Mouse (Mus musculus) adrenal gland, postnatal 36 days (tissue): Measurements from ENCODE around the gene Hist1h3g. TPM values are rescaled to one million over a fixed set of nuclear protein-coding genes. Genes with fewer than 3 reads are reported as not detected.

Experiments used
- DNase-seq, 2 experiments: peaks; one replicate each; pipeline ENCODE4 v3.0.0; 2021; ENCODE audit warnings: mixed read lengths in 1 of 2
- microRNA-seq: library from miRNA; unstranded; fragments of <30 nt; microRNA quantifications from one replicate; pipeline ENCODE4 v1.2.0, GENCODE M21; 2021
- total RNA-seq, 2 experiments: library from RNA; stranded (reverse); gene quantifications; 2 replicates each; pipeline ENCODE4 v1.2.3; 2021

The Hist1h3g gene
- total RNA-seq, 2 experiments from 2014 or later, result 13.9 to 17.7 TPM

GRCm38 (mm10) chr13:23576906-23577639, 41.9 kb downstream of the Hist1h3g start:
- DNase-seq, result no peak

DNA sequence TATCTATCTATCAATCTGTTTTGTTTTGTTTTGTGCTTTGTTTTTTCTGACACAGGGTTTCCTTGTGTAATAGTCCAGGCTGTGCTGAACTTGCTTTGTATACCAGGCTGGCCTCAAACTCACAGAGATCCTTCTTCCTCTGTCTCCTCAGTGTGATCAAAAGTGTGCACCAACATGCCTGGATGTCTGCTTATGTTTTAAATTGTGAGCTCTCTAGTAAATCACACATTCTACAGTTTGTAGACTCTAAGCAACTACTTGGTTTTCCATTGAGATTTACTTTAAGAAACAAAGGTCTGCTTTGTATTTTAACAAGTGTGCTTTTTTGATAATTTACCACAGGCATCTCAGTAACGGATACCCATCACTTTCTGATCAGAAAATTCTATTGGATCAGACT, 42.6 kb downstream of the Hist1h3g start:
- no peak for DNase-seq

DNA sequence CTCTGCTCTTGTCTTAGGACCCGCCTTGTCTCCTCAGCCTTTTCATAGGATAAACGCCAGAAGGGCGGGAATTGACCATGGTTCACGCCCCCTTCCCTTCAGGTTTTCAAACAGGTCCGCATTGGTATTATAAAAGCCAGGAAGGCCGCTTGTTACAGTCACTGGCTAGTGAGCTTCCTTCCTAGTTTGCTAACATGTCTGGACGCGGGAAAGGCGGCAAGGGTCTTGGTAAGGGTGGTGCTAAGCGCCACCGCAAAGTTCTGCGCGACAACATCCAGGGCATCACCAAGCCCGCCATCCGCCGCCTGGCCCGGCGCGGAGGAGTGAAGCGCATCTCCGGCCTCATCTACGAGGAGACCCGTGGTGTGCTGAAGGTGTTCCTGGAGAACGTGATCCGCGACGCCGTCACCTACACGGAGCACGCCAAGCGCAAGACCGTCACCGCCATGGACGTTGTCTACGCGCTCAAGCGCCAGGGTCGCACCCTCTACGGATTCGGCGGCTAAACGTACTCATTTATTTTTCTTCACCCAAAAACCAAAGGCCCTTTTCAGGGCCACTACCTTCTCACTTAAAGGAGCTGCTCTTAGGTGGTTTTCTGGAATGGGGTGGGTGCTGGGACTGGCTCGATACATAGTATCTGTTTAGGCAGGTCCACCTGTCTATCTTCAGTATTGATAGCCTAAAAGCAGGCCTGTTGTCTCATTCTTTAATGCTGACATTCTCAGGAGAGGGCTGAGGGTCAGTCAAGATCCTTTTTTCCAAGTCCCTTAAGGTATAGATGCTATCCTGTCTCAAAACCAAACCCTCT, 46.4 kb downstream of the Hist1h3g start, which contains the start of gene Hist1h4d:
Gene Hist1h4d (plus strand): TSS at position 191 of the 811 bp plus-strand sequence.
- DNase-seq, result peak; percentile 92 to 94

GRCm38 (mm10) chr13:23582219-23583056, 47.2 kb downstream of the Hist1h3g start:
- DNase-seq, result no peak

GRCm38 (mm10) chr13:23583387-23584068, 48.3 kb downstream of the Hist1h3g start:
- no peak for DNase-seq

DNA sequence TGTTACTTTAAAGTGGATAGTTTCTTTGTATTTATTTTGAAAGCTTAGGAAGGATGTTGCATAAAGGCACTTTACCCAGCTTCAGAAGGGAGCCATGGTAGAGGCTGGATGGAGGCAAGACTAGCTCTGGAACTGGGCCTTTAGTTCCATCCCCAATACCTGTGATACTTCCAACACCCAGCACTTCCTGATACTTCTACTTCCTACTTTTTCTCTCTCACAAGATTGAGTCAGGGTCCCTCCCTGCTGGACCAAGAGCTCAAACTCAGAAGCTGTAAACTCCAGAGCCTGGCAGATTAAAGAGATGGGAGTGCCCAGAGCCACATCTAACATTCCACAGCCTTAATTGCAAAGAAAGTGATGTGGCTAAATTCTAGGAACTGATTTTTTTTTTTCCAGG, 49.1 kb downstream of the Hist1h3g start:
- DNase-seq, result no peak

GRCm38 (mm10) chr13:23585029-23585441, 49.8 kb downstream of the Hist1h3g start:
- DNase-seq, result peak; percentile 79 to 80

Small RNAs within 50 kb of the gene (microRNA-seq; reads per million reads assigned to microRNA genes)
- gene Gm44297 (not detected), gene Gm44359 (not detected), gene Gm44394 (not detected), gene n-TStga1 (0.75 reads per million)

Other genes starting within 250 kb of the Hist1h3g start
- gene Zfp322a, start 166.2 kb upstream of the Hist1h3g start, total RNA-seq, result 10 to 100 TPM; 19.4 to 21.2 TPM
- 1 to 10 TPM; 6.9 to 8.3 TPM for gene Abt1, start 111.6 kb upstream of the Hist1h3g start, total RNA-seq
- not detected for gene Btn1a1, start 69.5 kb upstream of the Hist1h3g start, total RNA-seq
- not detected for gene Btn2a2, start 46.6 kb upstream of the Hist1h3g start, total RNA-seq
- 100 to 1,000 TPM; 443 to 473 TPM for gene Hist1h4h, start 4.4 kb upstream of the Hist1h3g start, total RNA-seq
- 10 to 100 TPM; 49.7 to 55.2 TPM for gene Hist1h2af, start 1.5 kb upstream of the Hist1h3g start, total RNA-seq
- gene Hist1h2bh, start 8.0 kb downstream of the Hist1h3g start, total RNA-seq, result 1 to 10 TPM; 4.2 to 4.7 TPM
- 10 to 100 TPM; 23.4 to 24.4 TPM for gene Hist1h3f, start 8.6 kb downstream of the Hist1h3g start, total RNA-seq
- 100 to 1,000 TPM; 112 to 118 TPM for gene Hist1h4f, start 16.2 kb downstream of the Hist1h3g start, total RNA-seq
- gene Hist1h1d, start 17.8 kb downstream of the Hist1h3g start, total RNA-seq, result 1 to 10 TPM; 4.5 to 4.9 TPM
- gene Hist1h3e, start 26.9 kb downstream of the Hist1h3g start, total RNA-seq, result 10 to 100 TPM; 56.1 to 72.9 TPM
- gene Hist1h2ae, start 35.8 kb downstream of the Hist1h3g start, total RNA-seq, result 1 to 10 TPM; 9.2 to 9.6 TPM
- gene Hist1h2bg, start 36.0 kb downstream of the Hist1h3g start, total RNA-seq, result 100 to 1,000 TPM; 105 to 116 TPM
- 10 to 100 TPM; 34.6 to 44.5 TPM for gene Hist1h2bf, start 38.8 kb downstream of the Hist1h3g start, total RNA-seq
- gene Hist1h2ad, start 39.0 kb downstream of the Hist1h3g start, total RNA-seq, result 10 to 100 TPM in 1 of 2 experiments, 1 to 10 TPM in 1; 8.1 to 13.6 TPM
- 1 to 10 TPM; 7.4 TPM for gene Hist1h3d, start 40.3 kb downstream of the Hist1h3g start, total RNA-seq
- 100 to 1,000 TPM; 159 to 164 TPM for gene Hist1h4d, start 46.2 kb downstream of the Hist1h3g start, total RNA-seq
- gene Hist1h2be, start 85.7 kb downstream of the Hist1h3g start, total RNA-seq, result 10 to 100 TPM; 12.1 to 13.4 TPM
- 10 to 100 TPM; 49.5 to 74.0 TPM for gene Hist1h1e, start 87.1 kb downstream of the Hist1h3g start, total RNA-seq
- gene Hist1h2ac, start 148.5 kb downstream of the Hist1h3g start, total RNA-seq, result 1 to 10 TPM; 3.0 to 3.1 TPM
- gene Hist1h2bc, start 148.8 kb downstream of the Hist1h3g start, total RNA-seq, result 100 to 1,000 TPM; 138 to 161 TPM
- gene Hist1h1t, start 160.4 kb downstream of the Hist1h3g start, total RNA-seq, result under 1 TPM; 0.33 to 0.46 TPM
- gene Hist1h4c, start 163.0 kb downstream of the Hist1h3g start, total RNA-seq, result 100 to 1,000 TPM; 101 to 109 TPM
- gene Hfe, start 175.4 kb downstream of the Hist1h3g start, total RNA-seq, result 10 to 100 TPM; 29.2 to 49.8 TPM
- 100 to 1,000 TPM; 145 to 279 TPM for gene Hist1h1c, start 203.4 kb downstream of the Hist1h3g start, total RNA-seq
- gene Hist1h3c, start 210.2 kb downstream of the Hist1h3g start, total RNA-seq, result 10 to 100 TPM; 20.5 to 26.8 TPM
- 10 to 100 TPM; 34.0 to 41.3 TPM for gene Hist1h2bb, start 211.3 kb downstream of the Hist1h3g start, total RNA-seq
- gene Hist1h2ab, start 215.7 kb downstream of the Hist1h3g start, total RNA-seq, result 10 to 100 TPM; 58.1 to 68.0 TPM
- gene Hist1h3b, start 216.8 kb downstream of the Hist1h3g start, total RNA-seq, result 10 to 100 TPM; 54.7 to 79.9 TPM
- 100 to 1,000 TPM; 115 to 122 TPM for gene Hist1h4b, start 221.6 kb downstream of the Hist1h3g start, total RNA-seq
- gene Hist1h4a, start 225.8 kb downstream of the Hist1h3g start, total RNA-seq, result 10 to 100 TPM; 59.8 to 61.2 TPM
- 10 to 100 TPM; 55.1 to 59.3 TPM for gene Hist1h3a, start 227.0 kb downstream of the Hist1h3g start, total RNA-seq
- gene Hist1h1a, start 228.2 kb downstream of the Hist1h3g start, total RNA-seq, result 10 to 100 TPM; 35.0 to 39.8 TPM
- under 1 TPM; 0.16 to 0.23 TPM for gene Trim38, start 234.5 kb downstream of the Hist1h3g start, total RNA-seq